Mouse (Mus musculus) myocyte (in vitro differentiated cells): ENCODE results near the gene Tcfl5.

Experiments used
- CEBPB ChIP-seq: IDR thresholded peaks from 2 replicates; pipeline ENCODE4 v1.6.1; 2011; ENCODE audit warnings: mild to moderate bottlenecking, moderate library complexity; ENCODE audit not compliant: poor library complexity, insufficient read depth, severe bottlenecking
- E2F4 ChIP-seq: IDR thresholded peaks from one replicate; pipeline ENCODE4 v1.6.1; 2011; ENCODE audit warnings: mild to moderate bottlenecking, control low read depth, moderate library complexity; ENCODE audit not compliant: insufficient read depth
- MAX ChIP-seq: IDR thresholded peaks from one replicate; pipeline ENCODE4 v1.6.1; 2011; ENCODE audit warnings: low read depth, mild to moderate bottlenecking, control low read depth
- MYOD1 ChIP-seq, 3 experiments: IDR thresholded peaks; one replicate each; pipeline ENCODE4 v1.6.1; 2011; ENCODE audit warnings: control low read depth in 2 of 3, low read depth in 2 of 3, mild to moderate bottlenecking in 2 of 3, moderate library complexity in 1 of 3; ENCODE audit not compliant: insufficient read length in 2 of 3, control insufficient read depth in 1 of 3
- MYOG ChIP-seq, 3 experiments: IDR thresholded peaks; one replicate each; pipeline ENCODE4 v1.6.1; 2011; ENCODE audit warnings: control low read depth in 2 of 3, low read depth in 2 of 3, mild to moderate bottlenecking in 2 of 3; ENCODE audit not compliant: insufficient read length in 2 of 3, control insufficient read depth in 1 of 3, insufficient read depth in 1 of 3
- POLR2A ChIP-seq: IDR thresholded peaks from one replicate; pipeline ENCODE4 v1.6.1; 2011; ENCODE audit warnings: low read depth, mild to moderate bottlenecking, control low read depth, moderate library complexity; ENCODE audit not compliant: insufficient read length
- POLR2AphosphoS2 ChIP-seq: IDR thresholded peaks from one replicate; pipeline ENCODE4 v1.6.1; 2011; ENCODE audit warnings: low read depth, control low read depth; ENCODE audit not compliant: insufficient read length
- REST ChIP-seq: IDR thresholded peaks from one replicate; pipeline ENCODE4 v1.6.1; 2011; ENCODE audit warnings: mild to moderate bottlenecking, control low read depth, moderate library complexity; ENCODE audit not compliant: insufficient read depth, insufficient read length
- SRF ChIP-seq: IDR thresholded peaks from one replicate; pipeline ENCODE4 v1.6.1; 2011; ENCODE audit warnings: low read depth; ENCODE audit not compliant: control insufficient read depth, insufficient read length
- TCF12 ChIP-seq: IDR thresholded peaks from one replicate; pipeline ENCODE4 v1.6.1; 2011; ENCODE audit warnings: mild to moderate bottlenecking, control low read depth; ENCODE audit not compliant: poor library complexity, insufficient read depth, severe bottlenecking
- USF1 ChIP-seq: IDR thresholded peaks from one replicate; pipeline ENCODE4 v1.6.1; 2011; ENCODE audit warnings: low read depth, mild to moderate bottlenecking, control low read depth, moderate library complexity

- TF ChIP-seq POLR2A: no peak
- TF ChIP-seq SRF: no peak
- no peak for TF ChIP-seq TCF12
- TF ChIP-seq MYOD1 (IDR thresholded peaks at IDR 0.05; ENCODE audit: control insufficient read depth in 1 of 3, insufficient read length in 2 of 3, low read depth in 2 of 3): no peak
- TF ChIP-seq MAX: no peak
- TF ChIP-seq POLR2AphosphoS2: no peak
- TF ChIP-seq CEBPB: no peak
- TF ChIP-seq E2F4: no peak
- TF ChIP-seq USF1: no peak
- TF ChIP-seq REST: no peak
- TF ChIP-seq MYOG (IDR thresholded peaks at IDR 0.05; ENCODE audit: control insufficient read depth in 1 of 3, insufficient read depth in 1 of 3, insufficient read length in 2 of 3, low read depth in 2 of 3): no peak
These were observed 41.9 kb downstream of the Tcfl5 start for GRCm38 (mm10) chr2:180600569-180601021.
